Mouse (Mus musculus): Measurements from ENCODE around the gene Tfap4.
"Not testable (repeated sequence)": the region's sequence is repeated elsewhere in the genome, so short reads cannot be mapped to it uniquely, and the experiment has no call there.

Tfap4 gene

GRCm38 (mm10) chr16:4552829-4553550 lies 6.7 kb downstream of the Tfap4 start:
- no peak for DNase-seq (ENCODE audit: low spot score in 2 of 2)

GRCm38 (mm10) chr16:4551885-4552284 lies 7.8 kb downstream of the Tfap4 start:
- no peak for DNase-seq (ENCODE audit: low spot score in 2 of 2)

- DNase-seq (ENCODE audit: low spot score in 2 of 2) = peak; percentile 27 to 47
Observed at GRCm38 (mm10) chr16:4551056-4551455, 8.6 kb downstream of the Tfap4 start.

GRCm38 (mm10) chr16:4548953-4549688 lies 10.5 kb downstream of the Tfap4 start:
- DNase-seq (ENCODE audit: low spot score in 2 of 2) = no peak

GRCm38 (mm10) chr16:4547611-4548010 lies 12.0 kb downstream of the Tfap4 start:
- no peak for DNase-seq (ENCODE audit: low spot score in 2 of 2)

GRCm38 (mm10) chr16:4546838-4547237 lies 12.8 kb downstream of the Tfap4 start:
- DNase-seq (ENCODE audit: low spot score in 2 of 2) = no peak

- no peak for DNase-seq (ENCODE audit: low spot score in 2 of 2)
Observed at GRCm38 (mm10) chr16:4544845-4545244, 14.8 kb downstream of the Tfap4 start.

GRCm38 (mm10) chr16:4543266-4543665 lies 16.4 kb downstream of the Tfap4 start:
- DNase-seq (ENCODE audit: low spot score in 2 of 2) = no peak

GRCm38 (mm10) chr16:4542236-4542774 lies 17.3 kb downstream of the Tfap4 start:
- DNase-seq (ENCODE audit: low spot score in 2 of 2) = no peak

GRCm38 (mm10) chr16:4541501-4542198 lies 18.0 kb downstream of the Tfap4 start, which contains the start of gene Srl:
TSS of gene Srl (minus strand) at chr16:4541816.
- DNase-seq (ENCODE audit: low spot score in 2 of 2) = peak; percentile 100

- no peak for DNase-seq (ENCODE audit: low spot score in 2 of 2)
Observed at GRCm38 (mm10) chr16:4541033-4541432, 18.6 kb downstream of the Tfap4 start.

GRCm38 (mm10) chr16:4540064-4540775 lies 19.4 kb downstream of the Tfap4 start:
- DNase-seq (ENCODE audit: low spot score in 2 of 2) = no peak

- no peak for DNase-seq (ENCODE audit: low spot score in 2 of 2)
Observed at GRCm38 (mm10) chr16:4539521-4539920, 20.1 kb downstream of the Tfap4 start.

GRCm38 (mm10) chr16:4537616-4538358 lies 21.9 kb downstream of the Tfap4 start:
- no peak for DNase-seq (ENCODE audit: low spot score in 2 of 2)

GRCm38 (mm10) chr16:4527373-4527772 lies 32.3 kb downstream of the Tfap4 start:
- DNase-seq (ENCODE audit: low spot score in 2 of 2) = not testable (repeated sequence)

GRCm38 (mm10) chr16:4523313-4524004 lies 36.2 kb downstream of the Tfap4 start:
- DNase-seq (ENCODE audit: low spot score in 2 of 2) = no peak

- no peak for DNase-seq (ENCODE audit: low spot score in 2 of 2)
Observed at GRCm38 (mm10) chr16:4522879-4523278, 36.8 kb downstream of the Tfap4 start.

- no peak for DNase-seq (ENCODE audit: low spot score in 2 of 2)
Observed at GRCm38 (mm10) chr16:4521735-4522530, 37.7 kb downstream of the Tfap4 start.

- DNase-seq (ENCODE audit: low spot score in 2 of 2) = no peak
Observed at GRCm38 (mm10) chr16:4521074-4521667, 38.5 kb downstream of the Tfap4 start.
